Mouse (Mus musculus) stomach, postnatal 0 days (tissue): ENCODE measurements around the gene 2210408I21Rik.

Source experiments
- CTCF ChIP-seq: IDR thresholded peaks from 2 replicates; pipeline ENCODE4 v1.5.1; 2016; ENCODE audit warnings: antibody characterized with exemption, low read depth, mild to moderate bottlenecking, moderate library complexity
- EP300 ChIP-seq: optimal IDR thresholded peaks from 2 replicates; pipeline ENCODE3; 2016; ENCODE audit warnings: antibody characterized with exemption

GRCm38 (mm10) chr13:77385448-77385970 lies 250.2 kb downstream of the 2210408I21Rik start:
- no peak for TF ChIP-seq CTCF
- no peak for TF ChIP-seq EP300
